Mouse (Mus musculus): ENCODE measurements at regions not wholly inside any gene's neighbourhood (a gene's known extent, or its start where the extent isn't known, plus 50 kb on each side); places are given as distances from the start of the nearest gene placed in this dataset.

DNA sequence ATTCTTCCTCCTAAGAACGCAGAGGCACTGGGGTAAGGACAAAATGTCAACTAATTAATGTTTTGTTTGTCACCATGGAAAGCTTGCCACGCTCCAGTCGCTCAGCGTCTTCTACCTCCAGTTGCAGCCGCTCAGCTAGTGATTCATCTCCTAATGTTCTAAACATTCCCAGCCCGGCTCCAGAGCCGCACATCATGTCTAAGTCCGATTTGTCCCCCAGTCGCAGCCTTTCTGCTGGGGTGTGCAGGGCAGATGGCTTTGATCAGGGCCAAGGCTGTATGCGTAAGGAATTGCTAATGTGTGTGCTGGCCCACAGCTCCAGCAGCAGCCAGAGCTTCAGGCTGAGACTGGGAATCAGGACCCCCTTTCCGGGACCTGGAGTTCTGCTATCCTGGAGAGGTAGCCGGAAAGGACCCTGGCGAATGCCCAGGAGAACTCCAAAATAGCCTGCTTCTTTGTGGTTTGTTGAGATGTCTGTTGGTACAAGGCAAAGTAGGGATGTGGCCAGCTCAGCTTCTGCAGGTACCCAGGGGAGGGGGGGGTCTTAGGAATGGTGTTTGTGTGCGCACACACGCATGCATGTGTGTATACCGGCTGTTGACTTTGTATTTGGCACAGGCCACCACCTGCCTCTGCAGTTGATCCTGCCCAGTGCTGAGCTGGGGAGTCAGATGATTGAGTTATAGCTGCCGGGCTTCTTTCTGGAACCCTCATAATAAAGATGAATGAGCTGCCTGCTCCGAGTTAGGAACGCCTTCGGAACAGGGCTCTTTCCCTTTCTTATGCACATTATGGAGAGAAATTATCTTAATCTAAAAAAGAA is 143.0 kb upstream of the Kcng1 start:
- Histone ChIP-seq H3K27ac (ENCODE audit: insufficient read depth, low read length) (no peak overlapping the region), H3K4me3 (ENCODE audit: extremely low read depth, insufficient read depth, insufficient read length) (no peak overlapping the region), H3K4me1 (ENCODE audit: control insufficient read depth, insufficient read depth, insufficient read length) (peaks cover 12% of the 10 kb centered on the region; the same call in 1 of the 2 replicates), H3K36me3 (ENCODE audit: control insufficient read depth, insufficient read depth, low read length) (no peaks in the 10 kb centered on the region), H3K27me3 (ENCODE audit: control insufficient read depth, insufficient read depth, low read length) (no peaks in the 10 kb centered on the region)
- 89% methylated on average over 20 of the region's 20 CpGs for WGBS
- DNase-seq (ENCODE audit: low read depth in 1 of 2, low spot score in 2 of 2) = no peak
- TF ChIP-seq POLR2A (IDR thresholded peaks at IDR 0.05; ENCODE audit: low read depth, low read length) (no peak), CTCF (IDR thresholded peaks at IDR 0.05; ENCODE audit: extremely low read depth, insufficient read depth, insufficient read length, insufficient replicate concordance) (no peak)

DNA sequence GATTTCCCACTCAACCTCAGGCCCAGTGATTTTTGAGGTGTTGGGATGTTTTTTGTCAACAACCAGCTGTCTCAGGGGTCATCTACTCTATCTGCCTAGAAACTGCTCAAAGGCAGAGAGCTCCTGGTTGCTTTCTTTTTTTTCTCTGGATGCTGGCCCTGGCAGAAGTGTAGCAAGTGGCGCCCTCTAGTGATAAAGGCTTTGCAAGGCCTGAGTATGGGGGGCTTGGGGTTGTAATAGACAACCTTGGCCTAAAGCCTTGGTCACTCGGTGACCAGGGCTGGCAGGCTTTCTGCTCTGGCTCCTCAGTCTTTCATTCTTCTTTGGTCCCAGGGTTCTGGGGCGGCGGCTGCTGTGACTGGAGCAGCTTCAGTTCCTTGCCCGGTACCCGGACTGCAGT is 142.0 kb upstream of the Kcng1 start:
- no peak overlapping the region for H3K4me3 ChIP-seq (ENCODE audit: extremely low read depth, insufficient read depth, insufficient read length)
- 71% methylated on average over 6 of the region's 6 CpGs for WGBS
- no peaks in the 10 kb centered on the region for H3K36me3 ChIP-seq (ENCODE audit: control insufficient read depth, insufficient read depth, low read length)
- no peak for DNase-seq (ENCODE audit: low read depth in 1 of 2, low spot score in 2 of 2)
- peaks cover 8% of the 10 kb centered on the region; the same call in 1 of the 2 replicates for H3K4me1 ChIP-seq (ENCODE audit: control insufficient read depth, insufficient read depth, insufficient read length)
- TF ChIP-seq CTCF (IDR thresholded peaks at IDR 0.05; ENCODE audit: extremely low read depth, insufficient read depth, insufficient read length, insufficient replicate concordance) = no peak
- no peak for TF ChIP-seq POLR2A (IDR thresholded peaks at IDR 0.05; ENCODE audit: low read depth, low read length)
- H3K27ac ChIP-seq (ENCODE audit: insufficient read depth, low read length) = no peak overlapping the region
- no peaks in the 10 kb centered on the region for H3K27me3 ChIP-seq (ENCODE audit: control insufficient read depth, insufficient read depth, low read length)

DNA sequence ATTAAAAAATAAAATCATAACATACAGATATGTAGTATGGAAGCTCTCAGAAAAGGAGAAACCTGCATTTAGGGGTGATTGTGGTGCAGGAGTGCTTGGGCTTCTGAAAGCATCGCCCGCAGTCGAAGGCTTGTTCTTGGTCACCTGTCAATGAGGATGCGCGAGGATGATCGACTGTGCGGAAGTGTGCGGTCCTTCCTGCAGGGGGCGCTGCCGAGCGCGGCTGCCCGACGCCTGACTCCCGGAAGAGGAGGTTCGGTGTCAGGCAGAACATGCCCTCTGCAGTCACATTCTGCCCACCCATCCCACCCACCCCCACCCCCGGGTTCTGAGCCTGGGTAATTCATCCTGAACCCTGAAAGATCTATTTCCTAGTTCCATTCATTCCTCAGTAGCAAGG is 133.6 kb upstream of the Kcng1 start:
- WGBS = 33% methylated on average over 17 of the region's 17 CpGs
- no peaks in the 10 kb centered on the region for H3K36me3 ChIP-seq (ENCODE audit: control insufficient read depth, insufficient read depth, low read length)
- H3K4me1 ChIP-seq (ENCODE audit: control insufficient read depth, insufficient read depth, insufficient read length) = peaks cover 5% of the 10 kb centered on the region; the same call in 1 of the 2 replicates
- H3K4me3 ChIP-seq (ENCODE audit: extremely low read depth, insufficient read depth, insufficient read length) = no peak overlapping the region
- no peaks in the 10 kb centered on the region for H3K27me3 ChIP-seq (ENCODE audit: control insufficient read depth, insufficient read depth, low read length)
- H3K27ac ChIP-seq (ENCODE audit: insufficient read depth, low read length) = no peak overlapping the region
- no peak for DNase-seq (ENCODE audit: low read depth in 1 of 2, low spot score in 2 of 2)
- TF ChIP-seq POLR2A (IDR thresholded peaks at IDR 0.05; ENCODE audit: low read depth, low read length) (no peak), CTCF (IDR thresholded peaks at IDR 0.05; ENCODE audit: extremely low read depth, insufficient read depth, insufficient read length, insufficient replicate concordance) (peak; percentile 62)

DNA sequence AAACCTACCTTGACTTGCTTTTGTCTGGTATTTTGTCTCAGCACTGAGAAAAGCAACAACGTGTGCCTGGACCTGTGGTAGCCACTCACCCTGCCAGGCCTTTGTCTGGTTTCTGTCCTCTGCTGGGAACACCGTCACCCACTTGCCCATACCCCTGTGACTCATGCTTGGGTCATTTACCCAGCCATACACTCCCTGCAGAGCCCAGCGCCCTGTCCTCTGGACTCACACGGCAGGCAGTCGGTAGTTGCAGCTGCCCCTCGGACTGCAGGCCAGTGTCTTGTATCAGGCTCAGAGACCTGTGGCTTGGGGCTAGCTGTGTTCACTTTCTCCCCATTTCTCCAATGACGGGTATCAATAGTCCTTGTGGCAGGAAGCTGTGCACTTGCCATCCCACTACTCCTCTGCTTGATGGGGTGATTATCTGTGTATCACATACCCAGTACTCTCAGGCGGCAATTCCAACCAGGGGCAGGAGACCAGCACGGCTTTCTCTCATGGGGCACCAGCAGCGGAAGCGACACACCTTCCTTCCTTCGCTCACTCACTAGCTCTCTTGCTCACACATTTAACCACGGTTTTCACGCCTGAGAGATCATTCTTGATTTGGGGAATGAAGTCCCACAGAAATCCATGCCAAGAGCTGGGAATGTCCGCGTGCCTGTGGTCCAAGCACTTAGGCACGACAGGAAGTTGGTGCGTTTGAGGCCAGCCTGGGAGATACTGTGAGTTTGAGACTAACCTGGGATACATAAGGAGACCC is 132.8 kb upstream of the Kcng1 start:
- no peak overlapping the region for H3K4me3 ChIP-seq (ENCODE audit: extremely low read depth, insufficient read depth, insufficient read length)
- H3K36me3 ChIP-seq (ENCODE audit: control insufficient read depth, insufficient read depth, low read length) = no peaks in the 10 kb centered on the region
- no peak overlapping the region for H3K27ac ChIP-seq (ENCODE audit: insufficient read depth, low read length)
- WGBS = 74% methylated on average over 18 of the region's 18 CpGs
- DNase-seq (ENCODE audit: low read depth in 1 of 2, low spot score in 2 of 2) = no peak
- TF ChIP-seq POLR2A (IDR thresholded peaks at IDR 0.05; ENCODE audit: low read depth, low read length) (no peak), CTCF (IDR thresholded peaks at IDR 0.05; ENCODE audit: extremely low read depth, insufficient read depth, insufficient read length, insufficient replicate concordance) (no peak)
- H3K4me1 ChIP-seq (ENCODE audit: control insufficient read depth, insufficient read depth, insufficient read length) = peaks cover 5% of the 10 kb centered on the region; the same call in 1 of the 2 replicates
- no peaks in the 10 kb centered on the region for H3K27me3 ChIP-seq (ENCODE audit: control insufficient read depth, insufficient read depth, low read length)

DNA sequence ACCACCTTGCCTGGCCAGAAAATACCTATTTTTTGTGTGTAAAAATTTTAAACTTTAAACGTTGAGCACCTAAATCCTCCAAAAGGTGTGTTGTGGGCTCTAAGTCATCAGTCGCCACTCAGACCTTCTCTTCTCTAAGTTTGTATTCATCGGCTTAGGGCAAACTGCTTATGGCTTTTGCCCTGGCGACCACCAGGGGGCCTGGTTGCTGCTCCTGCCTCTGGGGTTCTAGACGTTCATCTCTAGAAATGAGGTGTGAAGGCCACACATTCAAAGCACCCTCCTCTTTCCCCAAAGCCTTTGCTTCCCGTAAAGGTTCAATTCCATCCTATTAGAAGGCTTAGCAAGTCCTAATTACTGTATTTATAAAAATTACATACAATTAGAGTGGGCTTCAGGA is 131.3 kb upstream of the Kcng1 start:
- Histone ChIP-seq H3K4me3 (ENCODE audit: extremely low read depth, insufficient read depth, insufficient read length) (no peak overlapping the region), H3K36me3 (ENCODE audit: control insufficient read depth, insufficient read depth, low read length) (no peaks in the 10 kb centered on the region), H3K27me3 (ENCODE audit: control insufficient read depth, insufficient read depth, low read length) (no peaks in the 10 kb centered on the region), H3K27ac (ENCODE audit: insufficient read depth, low read length) (no peak overlapping the region), H3K4me1 (ENCODE audit: control insufficient read depth, insufficient read depth, insufficient read length) (peaks cover 5% of the 10 kb centered on the region; the same call in 1 of the 2 replicates)
- peak in 1 of 2 experiments; percentile 11 for DNase-seq (ENCODE audit: low read depth in 1 of 2, low spot score in 2 of 2)
- TF ChIP-seq CTCF (IDR thresholded peaks at IDR 0.05; ENCODE audit: extremely low read depth, insufficient read depth, insufficient read length, insufficient replicate concordance) (peak; percentile 56; the same call in 1 of the 2 replicates), POLR2A (IDR thresholded peaks at IDR 0.05; ENCODE audit: low read depth, low read length) (no peak)
- 36% methylated on average over 6 of the region's 6 CpGs for WGBS

DNA sequence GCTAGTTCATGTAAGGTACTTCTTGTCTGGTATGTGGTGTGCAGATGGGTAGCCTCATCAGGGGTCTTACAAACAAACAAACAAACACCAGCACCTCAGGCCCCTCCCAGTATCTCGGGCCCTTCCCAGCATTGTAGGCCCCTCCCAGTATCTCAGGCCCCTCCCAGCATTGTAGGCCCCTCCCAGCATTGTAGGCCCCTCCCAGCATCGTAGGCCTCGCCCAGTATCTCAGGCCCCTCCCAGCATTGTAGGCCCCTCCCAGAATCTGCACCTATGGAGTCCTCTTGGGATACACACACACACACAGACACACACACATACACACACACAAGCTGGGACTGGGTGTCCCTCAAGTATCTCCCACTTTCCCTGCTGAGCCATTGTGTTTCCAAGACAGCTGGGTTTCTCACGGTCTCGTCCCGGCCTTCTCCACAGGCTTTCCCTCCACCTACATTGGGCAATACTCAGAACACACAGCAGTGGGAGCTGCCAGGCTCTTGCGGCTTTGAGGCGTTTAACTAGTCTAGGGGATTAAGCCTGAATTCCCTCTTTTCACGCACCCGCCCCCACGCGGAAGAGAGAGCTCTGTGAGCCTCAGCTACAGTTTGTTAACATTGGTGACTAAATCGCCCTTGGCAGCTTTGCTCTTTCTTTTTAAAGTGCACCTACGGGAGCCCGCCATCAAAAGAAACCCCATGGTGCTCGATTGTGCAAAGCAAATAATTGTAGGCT is 121.4 kb upstream of the Kcng1 start:
- H3K27ac ChIP-seq (ENCODE audit: insufficient read depth, low read length) = no peak overlapping the region
- WGBS = 89% methylated on average over 16 of the region's 16 CpGs
- TF ChIP-seq POLR2A (IDR thresholded peaks at IDR 0.05; ENCODE audit: low read depth, low read length) (no peak), CTCF (IDR thresholded peaks at IDR 0.05; ENCODE audit: extremely low read depth, insufficient read depth, insufficient read length, insufficient replicate concordance) (no peak)
- H3K4me3 ChIP-seq (ENCODE audit: extremely low read depth, insufficient read depth, insufficient read length) = no peak overlapping the region
- no peak for DNase-seq (ENCODE audit: low read depth in 1 of 2, low spot score in 2 of 2)
- H3K4me1 ChIP-seq (ENCODE audit: control insufficient read depth, insufficient read depth, insufficient read length) = no peaks in the 10 kb centered on the region
- no peaks in the 10 kb centered on the region for H3K27me3 ChIP-seq (ENCODE audit: control insufficient read depth, insufficient read depth, low read length)
- no peaks in the 10 kb centered on the region for H3K36me3 ChIP-seq (ENCODE audit: control insufficient read depth, insufficient read depth, low read length)
